Mouse (Mus musculus) kidney, adult 2 months (tissue): ENCODE data around the gene Chrng. TPM values are rescaled to one million over a fixed set of nuclear protein-coding genes. Genes with fewer than 3 reads are reported as not detected.

Experiments used
- DNase-seq: peaks from one replicate; pipeline ENCODE4 v3.0.0; 2021
- H3K27ac ChIP-seq: fragments of 200-500 bp; 2 replicates; pipeline ENCODE4 v1.5.1; 2012; ENCODE audit warnings: low read depth, low read length, control low read depth, inconsistent platforms; ENCODE audit not compliant: insufficient read depth
- H3K27me3 ChIP-seq: fragments of 200-500 bp; replicated peaks from 2 replicates; pipeline ENCODE4 v1.6.1; 2012; ENCODE audit warnings: mild to moderate bottlenecking, moderate library complexity, low read length, inconsistent platforms; ENCODE audit not compliant: control insufficient read depth, insufficient read depth
- H3K36me3 ChIP-seq: fragments of 200-500 bp; 2 replicates; pipeline ENCODE4 v1.6.1; 2012; ENCODE audit warnings: mild to moderate bottlenecking, moderate library complexity, low read length, inconsistent platforms; ENCODE audit not compliant: control insufficient read depth, insufficient read depth
- H3K4me1 ChIP-seq: fragments of 200-500 bp; 2 replicates; pipeline ENCODE4 v1.6.1; 2011; ENCODE audit warnings: low read length; ENCODE audit not compliant: control insufficient read depth, insufficient read depth
- H3K4me3 ChIP-seq: fragments of 200-500 bp; 2 replicates; pipeline ENCODE4 v1.5.1; 2011; ENCODE audit warnings: mild to moderate bottlenecking, low read depth, low read length, control low read depth; ENCODE audit not compliant: insufficient read depth
- CTCF ChIP-seq: fragments of 200-500 bp; conservative IDR thresholded peaks from 2 replicates; pipeline ENCODE4 v1.5.1; 2011; ENCODE audit warnings: low read depth, mild to moderate bottlenecking, control low read depth, low read length, moderate library complexity, mixed read lengths; ENCODE audit not compliant: insufficient read depth, insufficient read length
- POLR2A ChIP-seq: fragments of 200-500 bp; IDR thresholded peaks from one replicate; pipeline ENCODE4 v1.6.1; 2011; ENCODE audit warnings: low read depth, low read length, control low read depth
- WGBS: fragments of 180-500 bp; shearing (Covaris S2); methylation state at CpG from one replicate; pipeline ENCODE4 v1.1.7; 2018; 5-methylcytosine and 5-hydroxymethylcytosine counted together
- polyA plus RNA-seq: library from polyadenylated mRNA; depleted of rRNA; stranded (reverse); fragments of >200 nt; gene quantifications from 2 replicates; pipeline ENCODE4 v1.2.3, GENCODE M21; 2012; rRNA removed

Gene Chrng
- polyA plus RNA-seq, result not detected in 2 replicates

GRCm38 (mm10) chr1:87204465-87204864 lies at the start of gene Chrng:
Gene Chrng (plus strand): TSS chr1:87204657.
- Histone ChIP-seq H3K27ac (no peak within 1 kb of the TSS), H3K27me3 (no peaks in the 10 kb centered on the region), H3K4me1 (no peaks in the 10 kb centered on the region), H3K4me3 (no peak within 1 kb of the TSS), H3K36me3 (no peaks in the 10 kb centered on the region)
- 87% methylated on average over 7 of the region's 7 CpGs for WGBS
- TF ChIP-seq CTCF (no peak), POLR2A (no peak)
- DNase-seq, result no peak

GRCm38 (mm10) chr1:87155531-87156198 lies 48.8 kb upstream of the Chrng start:
- Histone ChIP-seq H3K4me1 (no peaks in the 10 kb centered on the region), H3K36me3 (no peaks in the 10 kb centered on the region), H3K4me3 (no peak overlapping the region), H3K27me3 (peaks cover 5% of the 10 kb centered on the region), H3K27ac (no peak overlapping the region)
- WGBS, result 1% methylated on average over 51 of the region's 56 CpGs
- TF ChIP-seq CTCF, result no peak
- no peak for TF ChIP-seq POLR2A
- DNase-seq, result no peak

- DNase-seq, result no peak
- H3K4me1 ChIP-seq, result no peaks in the 10 kb centered on the region
- H3K27me3 ChIP-seq, result peaks cover 5% of the 10 kb centered on the region
- TF ChIP-seq POLR2A (no peak), CTCF (no peak)
- WGBS, result 3% methylated on average over 12 of the region's 12 CpGs
- no peak within 1 kb of the TSS for H3K4me3 ChIP-seq
- H3K36me3 ChIP-seq, result no peaks in the 10 kb centered on the region
- no peak within 1 kb of the TSS for H3K27ac ChIP-seq
Observed at GRCm38 (mm10) chr1:87156199-87156587, 48.3 kb upstream of the Chrng start, which contains the start of gene Ecel1. Gene Ecel1 (minus strand): TSS chr1:87156521.

- Histone ChIP-seq H3K27ac (no peak overlapping the region), H3K27me3 (peaks cover 4% of the 10 kb centered on the region), H3K36me3 (no peaks in the 10 kb centered on the region), H3K4me3 (no peak overlapping the region), H3K4me1 (no peaks in the 10 kb centered on the region)
- DNase-seq, result no peak
- TF ChIP-seq POLR2A (no peak), CTCF (no peak)
- 76% methylated on average over 3 of the region's 3 CpGs for WGBS
Observed at GRCm38 (mm10) chr1:87159396-87159795, 45.1 kb upstream of the Chrng start.

GRCm38 (mm10) chr1:87164164-87164795 lies 40.2 kb upstream of the Chrng start:
- WGBS, result 40% methylated on average over 11 of the region's 11 CpGs

GRCm38 (mm10) chr1:87164796-87165184 lies 39.7 kb upstream of the Chrng start:
- WGBS, result 43% methylated on average over 9 of the region's 9 CpGs
- TF ChIP-seq POLR2A, result no peak
- TF ChIP-seq CTCF, result no peak

More at GRCm38 (mm10) chr1:87164164-87164795, 40.2 kb upstream of the Chrng start:
- Histone ChIP-seq H3K4me1 (no peaks in the 10 kb centered on the region), H3K4me3 (no peak overlapping the region), H3K27me3 (no peaks in the 10 kb centered on the region), H3K36me3 (no peaks in the 10 kb centered on the region), H3K27ac (no peak overlapping the region)
- TF ChIP-seq POLR2A, result no peak
- TF ChIP-seq CTCF, result no peak
- no peak for DNase-seq

GRCm38 (mm10) chr1:87170458-87170857 lies 34.0 kb upstream of the Chrng start:
- H3K27me3 ChIP-seq, result no peaks in the 10 kb centered on the region
- WGBS, result 8% methylated on average over 19 of the region's 19 CpGs
- H3K4me3 ChIP-seq, result no peak overlapping the region
- TF ChIP-seq CTCF (no peak), POLR2A (no peak)
- no peaks in the 10 kb centered on the region for H3K36me3 ChIP-seq
- no peaks in the 10 kb centered on the region for H3K4me1 ChIP-seq
- no peak for DNase-seq
- H3K27ac ChIP-seq, result no peak overlapping the region

More at GRCm38 (mm10) chr1:87164796-87165184, 39.7 kb upstream of the Chrng start:
- H3K4me3 ChIP-seq, result no peak overlapping the region
- no peaks in the 10 kb centered on the region for H3K4me1 ChIP-seq
- H3K27me3 ChIP-seq, result no peaks in the 10 kb centered on the region
- no peak overlapping the region for H3K27ac ChIP-seq
- no peaks in the 10 kb centered on the region for H3K36me3 ChIP-seq
- no peak for DNase-seq
